Mouse (Mus musculus): ENCODE data around the gene Prr5.

DNA sequence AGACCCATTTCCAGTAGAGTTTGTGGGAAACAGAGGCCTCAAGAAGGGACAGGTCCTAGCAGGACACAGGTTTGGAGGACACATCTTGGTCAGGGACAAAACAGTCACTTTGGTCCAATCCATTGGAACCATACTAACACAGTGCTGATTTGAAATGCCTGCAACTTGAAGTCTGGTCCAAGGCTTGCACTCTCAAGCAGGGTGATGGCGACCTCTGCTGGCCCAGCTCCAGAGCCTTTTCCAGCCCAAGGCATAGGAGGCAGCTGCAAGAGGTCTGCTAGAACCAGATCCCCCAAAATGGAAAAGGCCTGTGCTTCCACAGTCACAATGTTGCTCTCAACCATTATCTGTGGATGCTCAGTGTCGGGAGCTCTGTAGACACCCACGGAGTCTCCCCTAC lies 39.7 kb upstream of the Prr5 start:
- TF ChIP-seq CTCF (IDR thresholded peaks at IDR 0.05), result peak; percentile 76
- no peak for TF ChIP-seq EP300 (IDR thresholded peaks at IDR 0.05)
